Mouse (Mus musculus): ENCODE measurements around the gene 2700097O09Rik.
"Not testable (repeated sequence)": the region's sequence is repeated elsewhere in the genome, so short reads cannot be mapped to it uniquely, and the experiment has no call there.

The 2700097O09Rik gene

GRCm38 (mm10) chr12:55079726-55080600 lies at the start of gene 2700097O09Rik, which contains the start of gene Srp54a:
2700097O09Rik (minus strand) TSS chr12:55080110.
Srp54a (plus strand) TSS chr12:55080262.
- peak; percentile 85 for DNase-seq (ENCODE audit: low read depth)

DNA sequence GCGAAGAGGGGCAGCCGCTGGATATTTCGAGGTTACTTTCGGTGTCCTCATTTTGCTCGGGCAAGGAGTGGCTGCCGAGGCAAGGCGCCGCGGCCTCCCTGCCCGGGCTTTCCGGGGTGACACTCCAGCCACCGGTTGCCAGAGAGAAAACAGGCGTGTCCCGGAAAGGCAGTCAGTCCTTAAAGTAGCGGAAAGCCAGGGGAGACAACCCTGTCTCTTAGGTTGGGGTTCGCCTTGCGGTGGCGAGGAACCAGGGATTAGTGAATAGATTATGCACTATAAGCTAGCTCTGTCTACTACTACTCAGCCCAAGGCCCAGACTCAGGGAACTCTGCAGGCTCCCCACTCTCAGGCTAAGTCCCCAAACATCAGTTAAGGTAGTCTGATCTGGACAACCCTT lies 44.8 kb upstream of the 2700097O09Rik start:
- DNase-seq (ENCODE audit: low read depth) = not testable (repeated sequence)

DNA sequence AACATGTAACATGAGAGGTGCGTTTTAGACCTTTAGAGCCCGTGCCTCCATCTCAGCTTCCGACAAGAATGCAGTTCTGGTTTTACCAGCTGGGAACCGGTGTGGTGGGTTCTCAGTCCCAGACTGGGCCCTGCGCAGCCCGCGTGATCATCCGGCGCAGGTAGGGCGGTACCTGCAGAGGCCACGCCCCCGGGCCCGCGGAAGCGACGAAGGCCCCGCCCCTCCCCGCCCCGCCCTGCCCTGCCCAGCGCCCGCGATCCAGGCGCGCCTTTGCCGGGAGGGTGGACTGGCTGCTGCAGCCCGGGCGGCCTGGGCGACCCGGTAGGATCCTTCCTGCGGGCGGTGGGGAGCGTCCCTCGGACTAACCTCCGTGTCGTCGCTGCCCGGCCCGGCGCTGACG lies 44.3 kb upstream of the 2700097O09Rik start, which contains the start of gene Fam177a:
Gene Fam177a, plus strand, starts transcription at position 228 of the 400 bp plus-strand sequence.
- not testable (repeated sequence) for DNase-seq (ENCODE audit: low read depth)

DNA sequence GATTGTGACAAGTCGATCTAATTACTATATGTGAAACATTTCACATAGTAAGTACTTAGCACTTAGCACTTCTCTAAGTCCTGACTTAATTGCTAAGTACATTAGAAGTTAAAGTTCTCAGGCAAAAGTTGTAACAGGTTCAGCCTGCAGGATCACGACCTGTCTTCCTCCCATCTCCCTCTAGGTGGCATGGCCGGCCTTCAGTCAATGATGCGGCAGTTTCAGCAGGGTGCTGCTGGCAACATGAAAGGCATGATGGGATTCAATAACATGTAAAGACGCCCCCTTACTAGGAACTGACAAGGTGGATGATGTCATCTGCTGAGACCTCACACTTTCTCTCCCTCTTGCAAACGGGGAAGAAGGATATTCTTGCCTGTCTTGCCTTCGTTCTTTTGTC lies 32.7 kb upstream of the 2700097O09Rik start:
- DNase-seq (ENCODE audit: low read depth) = not testable (repeated sequence)

DNA sequence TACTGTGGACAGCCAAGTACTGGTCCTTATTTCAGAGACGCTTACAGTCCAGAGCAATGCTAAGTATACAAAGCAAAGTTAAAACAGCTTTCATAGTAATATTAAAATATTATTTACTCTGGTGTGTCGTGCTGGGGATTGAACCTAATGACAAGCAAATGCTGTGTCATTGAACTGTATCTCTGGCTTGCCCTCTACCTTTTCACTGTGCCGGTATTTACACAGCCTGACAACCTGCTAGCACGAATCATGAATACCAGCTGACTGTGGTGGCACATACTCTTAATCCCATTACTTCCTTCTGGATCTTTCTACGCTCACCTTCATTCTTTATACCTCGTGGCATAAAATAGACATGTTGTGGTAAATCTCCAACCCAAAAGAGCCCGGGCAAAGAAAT lies 12.2 kb upstream of the 2700097O09Rik start:
- DNase-seq (ENCODE audit: low read depth) = not testable (repeated sequence)

GRCm38 (mm10) chr12:55080601-55080942 lies 662 bp upstream of the 2700097O09Rik start:
- DNase-seq (ENCODE audit: low read depth) = not testable (repeated sequence)

GRCm38 (mm10) chr12:55078706-55079105 lies 1.2 kb downstream of the 2700097O09Rik start:
- DNase-seq (ENCODE audit: low read depth) = not testable (repeated sequence)

GRCm38 (mm10) chr12:55075296-55075695 lies 4.6 kb downstream of the 2700097O09Rik start:
- no peak for DNase-seq (ENCODE audit: low read depth)

DNA sequence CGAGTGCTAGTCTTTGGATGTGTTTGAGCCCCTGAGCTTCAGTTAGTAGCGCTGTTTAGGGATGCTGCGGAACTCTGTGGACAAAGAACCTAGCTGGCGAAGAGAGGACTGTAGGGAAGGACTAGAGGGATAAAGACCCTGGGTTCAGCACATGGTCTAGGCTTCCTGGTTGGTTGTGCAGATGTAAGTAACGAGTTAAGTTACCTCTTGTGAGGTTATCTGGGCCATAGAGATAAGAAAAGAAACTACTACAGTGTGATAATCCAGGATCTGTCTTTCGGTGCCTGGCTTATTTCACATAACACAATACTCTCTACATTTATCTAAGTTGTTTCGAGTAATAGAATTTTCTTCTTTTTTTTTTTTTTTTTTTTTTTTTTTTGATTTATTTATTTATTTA lies 6.2 kb downstream of the 2700097O09Rik start:
- no peak for DNase-seq (ENCODE audit: low read depth)

GRCm38 (mm10) chr12:55072495-55072894 lies 7.4 kb downstream of the 2700097O09Rik start:
- no peak for DNase-seq (ENCODE audit: low read depth)

DNA sequence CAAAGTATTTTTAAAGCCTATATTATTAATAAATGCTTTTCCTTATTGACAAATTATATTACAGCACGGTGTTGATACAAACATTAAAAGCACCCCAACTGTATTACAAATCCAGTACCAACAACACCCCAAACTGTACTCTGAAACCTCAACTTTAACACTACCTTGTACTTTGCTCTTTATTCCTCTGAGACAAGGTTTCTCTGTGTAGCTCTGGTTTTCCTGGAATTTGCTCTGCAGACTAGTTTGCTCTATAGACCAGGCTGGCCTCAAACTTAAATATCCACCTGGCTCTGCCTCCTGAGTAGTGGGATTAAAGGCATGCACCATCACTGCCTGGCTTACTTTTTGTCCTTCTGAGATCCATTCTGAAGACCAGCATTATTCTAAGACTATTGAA lies 17.8 kb downstream of the 2700097O09Rik start:
- DNase-seq (ENCODE audit: low read depth) = no peak

GRCm38 (mm10) chr12:55061006-55061405 lies 18.9 kb downstream of the 2700097O09Rik start:
- DNase-seq (ENCODE audit: low read depth) = no peak

- DNase-seq (ENCODE audit: low read depth) = no peak
Measured at GRCm38 (mm10) chr12:55060212-55060898, 19.6 kb downstream of the 2700097O09Rik start.

DNA sequence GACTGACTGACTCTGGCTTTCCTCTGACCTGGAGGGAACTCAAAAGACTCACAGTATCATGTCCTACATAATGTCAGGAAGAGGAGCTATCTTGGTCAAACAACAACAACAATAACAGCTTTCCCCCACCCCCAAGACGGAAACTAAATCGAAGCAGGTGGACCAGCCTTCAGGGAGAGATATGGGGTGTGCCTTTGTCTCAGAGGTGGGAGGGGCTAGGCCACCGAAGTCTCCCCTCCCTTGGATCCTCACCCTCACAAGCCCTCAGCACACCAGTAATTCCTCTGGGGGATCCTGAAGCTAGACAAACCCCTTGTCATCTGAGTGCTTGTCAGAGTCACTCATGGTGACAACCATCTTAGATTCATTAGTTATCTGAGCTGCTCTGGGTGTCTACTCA lies 20.1 kb downstream of the 2700097O09Rik start:
- DNase-seq (ENCODE audit: low read depth) = no peak

- DNase-seq (ENCODE audit: low read depth) = no peak
Measured at GRCm38 (mm10) chr12:55058865-55059615, 20.9 kb downstream of the 2700097O09Rik start.

DNA sequence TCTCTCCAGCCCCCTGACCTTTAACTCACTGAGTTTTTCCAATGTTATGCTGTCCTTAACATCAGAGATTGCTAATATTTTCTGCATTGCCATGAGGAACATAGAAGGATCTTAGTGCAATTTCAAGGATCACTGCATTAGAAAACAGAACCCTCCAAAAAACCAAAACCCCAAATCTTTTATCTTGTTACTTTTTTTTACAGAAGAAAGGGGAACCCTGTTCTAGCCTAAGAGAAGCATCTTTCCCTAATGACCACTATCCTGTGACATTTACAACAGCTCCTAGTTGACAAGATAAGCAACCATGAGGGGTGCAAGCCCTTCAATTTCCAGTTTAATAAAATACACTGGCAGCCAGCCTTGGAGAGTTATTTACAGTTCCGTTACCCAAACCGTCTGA lies 23.2 kb downstream of the 2700097O09Rik start:
- no peak for DNase-seq (ENCODE audit: low read depth)

DNA sequence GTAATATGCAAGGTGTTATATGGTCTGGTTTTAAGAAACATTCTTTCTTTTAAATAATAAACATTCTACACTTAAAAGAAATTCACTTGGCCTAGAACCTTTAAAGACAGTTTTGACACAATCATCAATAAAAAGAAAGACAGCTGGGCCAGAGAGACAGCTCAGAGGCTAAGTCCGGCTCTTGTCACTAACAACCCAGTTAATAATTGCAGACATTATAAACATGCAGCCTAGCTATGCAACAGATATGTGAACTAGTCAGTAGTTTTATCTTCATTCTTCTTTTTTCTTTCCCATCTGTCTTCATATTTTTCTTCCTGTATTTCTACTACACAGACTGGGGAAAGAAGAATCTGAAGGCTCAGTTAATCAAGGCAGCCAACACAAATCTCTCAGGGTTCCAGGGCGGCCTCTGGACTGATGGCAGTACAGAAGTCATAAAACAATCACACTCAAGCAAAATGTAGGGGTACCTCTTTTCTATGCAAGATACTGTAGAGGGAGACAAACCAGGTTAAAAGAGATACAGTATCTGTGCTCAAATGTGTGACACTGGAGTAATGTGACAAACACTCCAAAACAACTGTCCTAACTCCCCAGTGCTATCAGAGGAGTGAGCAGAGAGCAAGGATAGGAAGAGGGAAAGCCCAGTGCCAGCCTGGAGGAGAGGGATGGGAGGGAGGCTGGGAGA lies 25.2 kb downstream of the 2700097O09Rik start:
- no peak for DNase-seq (ENCODE audit: low read depth)

DNA sequence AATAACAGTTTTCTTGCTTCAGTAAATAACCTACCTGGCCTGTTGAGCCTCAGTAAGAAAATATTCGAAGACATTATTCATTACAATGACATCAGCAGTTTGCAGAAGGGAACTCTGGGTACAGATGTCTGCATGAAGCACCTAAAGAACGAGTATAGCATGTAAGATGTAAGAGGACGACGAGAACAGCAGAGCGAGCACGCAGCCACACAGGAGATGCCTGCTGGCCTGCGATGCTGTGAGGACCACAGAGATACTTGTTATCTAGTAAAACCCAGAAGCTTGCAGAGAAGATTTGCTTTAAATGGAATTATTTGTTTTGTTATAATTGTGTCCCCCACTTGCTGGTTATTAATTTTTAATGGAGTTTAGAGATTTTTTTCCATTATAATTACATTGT lies 26.6 kb downstream of the 2700097O09Rik start:
- no peak for DNase-seq (ENCODE audit: low read depth)

DNA sequence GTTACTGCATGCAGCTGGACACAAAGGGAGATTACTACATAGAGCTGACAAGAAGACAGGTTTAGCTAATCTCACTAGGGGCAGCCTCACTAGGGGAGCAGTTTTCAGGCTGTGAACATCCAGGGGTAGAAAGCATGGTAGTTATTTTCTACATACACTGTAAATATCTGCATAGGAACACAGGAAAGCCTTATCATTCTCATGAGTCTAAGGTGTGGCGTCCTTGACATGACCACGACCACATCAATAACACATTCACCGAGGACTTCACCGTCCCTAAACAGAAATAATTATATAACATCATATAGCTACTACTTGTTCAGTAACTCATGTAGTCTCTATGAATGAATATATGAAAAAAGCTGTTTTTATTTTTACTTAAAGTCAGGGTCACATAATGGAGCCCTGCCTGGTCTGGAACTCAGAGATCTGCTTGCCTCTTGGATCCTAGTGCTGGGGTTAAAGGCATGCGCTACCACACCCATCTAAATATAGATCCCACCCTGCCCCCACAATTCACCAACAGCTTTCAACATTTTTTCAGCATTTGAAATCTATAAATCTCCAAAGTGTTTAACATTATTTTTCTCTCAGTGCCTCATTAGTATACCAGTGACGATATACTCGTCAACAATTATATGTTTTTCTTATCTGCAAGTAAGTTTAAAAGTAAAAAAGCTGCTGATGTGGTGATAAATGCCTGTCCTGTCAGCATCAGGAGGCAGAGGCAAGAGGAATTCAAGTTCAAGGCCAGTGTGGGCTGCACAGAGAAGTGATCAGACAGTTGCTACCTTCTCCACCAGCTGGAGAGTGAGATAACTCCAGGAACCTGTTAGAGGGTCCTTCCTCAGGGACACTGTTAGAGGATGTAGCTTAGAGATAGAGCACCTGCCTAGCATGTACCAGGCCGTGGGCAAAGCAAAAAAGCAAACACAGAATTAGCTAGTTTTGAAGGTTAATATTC lies 28.4 kb downstream of the 2700097O09Rik start:
- peak; percentile 31 for DNase-seq (ENCODE audit: low read depth)

DNA sequence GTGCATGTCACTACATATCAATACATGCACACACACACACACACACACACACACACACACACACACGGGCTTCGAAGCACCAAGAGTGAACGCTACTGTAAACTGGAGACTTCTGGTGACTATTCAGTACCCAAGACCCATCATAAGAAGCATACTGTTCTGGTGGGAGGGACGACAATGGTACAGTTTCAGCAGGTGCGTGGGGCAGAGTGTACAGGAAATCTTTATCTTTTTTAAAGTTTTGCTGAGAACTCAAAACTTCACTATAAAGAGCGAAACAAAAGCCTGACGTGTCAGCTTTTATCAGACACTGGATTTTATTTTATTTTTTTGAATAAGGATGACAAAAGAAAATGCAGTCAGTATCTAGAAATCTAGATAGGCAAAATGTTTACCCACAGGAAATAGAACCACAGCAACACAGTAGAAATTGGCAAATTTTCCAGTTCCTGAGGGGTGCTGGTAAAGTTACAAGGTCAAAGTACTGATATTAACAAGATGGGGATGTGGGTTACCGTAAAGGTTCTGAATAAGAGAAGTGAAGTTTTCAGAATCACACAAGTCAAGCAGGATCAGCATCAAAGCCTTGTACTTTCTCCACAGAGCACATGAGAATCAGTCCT lies 30.1 kb downstream of the 2700097O09Rik start:
- no peak for DNase-seq (ENCODE audit: low read depth)
